Mouse (Mus musculus) kidney, postnatal 0 days (tissue): Measurements from ENCODE around the gene Pex11a. TPM values are rescaled to one million over a fixed set of nuclear protein-coding genes. Genes with fewer than 3 reads are reported as not detected.
"Not testable (repeated sequence)": the region's sequence is repeated elsewhere in the genome, so short reads cannot be mapped to it uniquely, and the experiment has no call there.

Experiments
- ATAC-seq: fragments of 200-750 bp; cut with Nextera tagmentation; replicated peaks from 2 replicates; pipeline ENCODE4 v1.8.0; 2017; ENCODE audit warnings: low read depth, moderate number of reproducible peaks, moderate TSS enrichment, moderate library complexity; ENCODE audit not compliant: low FRiP score
- DNase-seq: peaks from one replicate; pipeline ENCODE4 v3.0.0-alpha.2; 2016; ENCODE audit warnings: low spot score
- H3K27ac ChIP-seq: fragments of 300-500 bp; sonication (generic); 2 replicates; pipeline ENCODE4 v1.5.1; 2014; ENCODE audit warnings: mild to moderate bottlenecking
- H3K27me3 ChIP-seq: fragments of 300-500 bp; sonication (generic); 2 replicates; pipeline ENCODE4 v1.6.1; 2014; ENCODE audit warnings: low read length, mixed read lengths; ENCODE audit not compliant: insufficient read depth
- H3K36me3 ChIP-seq: fragments of 300-500 bp; sonication (generic); 2 replicates; pipeline ENCODE4 v1.6.1; 2014; ENCODE audit warnings: low read length, mixed read lengths; ENCODE audit not compliant: insufficient read depth
- H3K4me1 ChIP-seq: fragments of 300-500 bp; sonication (generic); replicated peaks from 2 replicates; pipeline ENCODE4 v1.6.1; 2014; ENCODE audit warnings: antibody characterized with exemption, low read length, mixed read lengths; ENCODE audit not compliant: insufficient read depth
- H3K4me2 ChIP-seq: fragments of 300-500 bp; sonication (generic); 2 replicates; pipeline ENCODE4 v1.6.1; 2014; ENCODE audit warnings: mild to moderate bottlenecking, low read length, moderate library complexity, mixed read lengths
- H3K4me3 ChIP-seq: fragments of 300-500 bp; sonication (generic); replicated peaks from 2 replicates; pipeline ENCODE4 v1.5.1; 2014; ENCODE audit warnings: low read depth, low read length
- H3K9ac ChIP-seq: fragments of 300-500 bp; sonication (generic); 2 replicates; pipeline ENCODE4 v1.6.1; 2014; ENCODE audit warnings: low read depth, low read length
- H3K9me3 ChIP-seq: fragments of 300-500 bp; sonication (generic); replicated peaks from 2 replicates; pipeline ENCODE4 v1.6.1; 2016; ENCODE audit warnings: low read length, inconsistent platforms, mixed read lengths
- CTCF ChIP-seq: IDR thresholded peaks from 2 replicates; pipeline ENCODE4 v1.5.1; 2016; ENCODE audit warnings: antibody characterized with exemption, low read depth, mild to moderate bottlenecking, moderate library complexity
- WGBS: fragments of 180-500 bp; shearing (Covaris S2); extraction: QIAGEN DNeasy Blood & Tissue Kit; methylation state at CpG from one replicate; pipeline ENCODE4 v1.1.7; 2014; 5-methylcytosine and 5-hydroxymethylcytosine counted together
- polyA plus RNA-seq: library from polyadenylated mRNA; unstranded; fragments of >200 nt; fragmentation: Nextera tagmentation; extraction: Ambion mirVana; gene quantifications from 2 replicates; pipeline ENCODE4 v1.2.1, GENCODE M21; 2015

Gene Pex11a
- 21.2 and 22.0 TPM in 2 replicates for polyA plus RNA-seq

DNA sequence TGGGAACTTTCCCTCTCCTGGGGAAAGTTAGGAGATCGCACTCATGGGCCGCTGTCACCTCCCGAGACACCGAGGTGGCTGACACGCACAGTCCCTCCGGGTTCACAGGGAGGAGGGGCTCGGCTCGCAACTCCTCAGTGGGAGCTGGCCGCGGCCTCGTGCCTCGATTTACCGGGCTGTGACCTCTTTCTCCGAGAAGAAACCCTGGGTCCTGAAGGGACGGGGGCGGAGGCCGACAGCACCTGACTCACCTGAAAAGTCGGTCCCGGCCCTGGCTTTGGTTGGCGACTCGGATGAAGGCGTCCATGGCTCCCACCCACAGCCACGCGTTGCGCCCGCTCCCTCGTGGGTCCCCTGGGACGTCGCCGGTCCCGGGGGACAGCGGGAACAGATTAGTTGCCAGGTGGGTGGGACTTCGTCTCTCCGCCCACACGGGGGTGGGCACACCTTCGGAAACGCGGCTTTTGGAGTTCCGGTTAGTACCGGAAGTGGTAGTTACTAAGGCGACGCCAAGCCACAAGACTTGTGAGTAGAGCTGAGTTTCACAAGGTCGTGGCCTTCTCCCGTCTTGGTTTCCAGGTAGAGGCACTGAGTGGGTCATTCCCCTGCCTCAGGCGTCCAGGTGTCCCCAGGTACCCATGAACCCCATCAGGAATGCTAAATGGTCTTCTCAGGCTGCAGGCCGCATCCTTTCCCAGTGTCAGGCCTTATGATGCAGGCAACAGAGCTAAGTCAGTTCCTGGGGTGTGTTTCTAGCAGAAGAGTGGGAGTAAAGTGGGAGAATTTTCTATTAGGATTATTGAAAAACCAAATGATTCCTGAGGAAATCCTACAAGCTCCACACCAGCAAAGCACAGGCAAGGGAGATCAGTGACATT, at the start of gene Pex11a, which contains the start of gene Wdr93:
TSS of gene Pex11a (minus strand) at position 473 of the 878 bp plus-strand sequence.
TSS of gene Wdr93 (plus strand) at position 505 of the 878 bp plus-strand sequence.
- H3K4me3 ChIP-seq, result peak within 1 kb of the TSS; percentile 60
- H3K4me1 ChIP-seq, result no peaks in the 10 kb centered on the region
- TF ChIP-seq CTCF, result no peak
- 3% methylated on average over 45 of the region's 46 CpGs for WGBS
- no peaks in the 10 kb centered on the region for H3K36me3 ChIP-seq
- ATAC-seq, result peak; percentile 88
- no peaks in the 10 kb centered on the region for H3K27me3 ChIP-seq
- H3K4me2 ChIP-seq, result peak within 1 kb of the TSS; percentile 95
- DNase-seq, result peak; percentile 85
- H3K27ac ChIP-seq, result no peak within 1 kb of the TSS; the same call in 1 of the 2 replicates
- no peaks in the 10 kb centered on the region for H3K9me3 ChIP-seq
- peak within 1 kb of the TSS; percentile 64 for H3K9ac ChIP-seq

DNA sequence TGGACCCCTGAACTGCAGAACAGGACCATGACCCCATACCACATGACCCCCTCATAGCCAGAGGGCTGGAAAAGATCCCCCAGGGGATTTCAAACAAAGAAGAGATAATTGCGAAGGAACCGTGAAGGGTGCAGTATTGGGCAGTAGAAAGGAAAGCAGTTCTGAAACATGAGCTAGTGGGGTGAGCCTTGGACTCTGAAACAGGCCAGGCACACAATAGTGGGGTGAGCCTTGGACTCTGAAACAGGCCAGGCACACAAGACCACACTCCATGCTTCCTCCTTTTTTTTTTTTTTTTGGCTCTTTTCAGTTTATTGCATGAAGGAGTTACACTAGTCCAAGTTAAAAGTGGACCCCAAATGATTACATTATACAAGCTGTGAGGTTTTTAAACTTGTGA, 46.9 kb upstream of the Pex11a start:
- H3K36me3 ChIP-seq, ATAC-seq, H3K27ac ChIP-seq, DNase-seq, H3K4me2 ChIP-seq, H3K9me3 ChIP-seq, H3K9ac ChIP-seq, H3K4me3 ChIP-seq: not testable (repeated sequence)
- H3K4me1 ChIP-seq, result peaks cover 12% of the 10 kb centered on the region
- H3K27me3 ChIP-seq, result peaks cover 25% of the 10 kb centered on the region
- 45% methylated on average over 2 of the region's 2 CpGs for WGBS

DNA sequence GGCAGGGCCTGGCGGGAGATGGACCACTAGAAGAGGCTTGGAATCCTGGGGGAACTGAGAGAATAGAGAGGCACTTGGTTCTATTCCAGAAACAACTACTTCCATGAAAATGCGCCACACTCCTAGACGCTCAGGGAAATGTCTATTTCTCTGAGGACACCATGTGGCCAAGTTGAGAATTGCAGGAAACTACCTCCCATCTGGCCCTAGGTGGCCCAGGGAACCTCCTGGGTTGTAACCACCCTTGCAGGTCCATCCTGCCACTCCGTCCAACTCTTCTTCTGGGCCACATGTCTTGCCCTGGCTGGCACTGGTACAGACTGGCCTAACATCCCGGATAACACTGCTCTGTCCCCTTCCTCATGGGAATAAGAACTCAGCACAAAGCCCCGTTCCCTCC, 43.4 kb upstream of the Pex11a start:
- peak; percentile 75 for TF ChIP-seq CTCF
- DNase-seq, result peak; percentile 85
- no peak overlapping the region for H3K4me2 ChIP-seq
- no peaks in the 10 kb centered on the region for H3K9me3 ChIP-seq
- 0 out of 2 replicates have a peak, but pooled peaks cover 5% of the 10 kb centered on the region for H3K27me3 ChIP-seq
- peak; percentile 62 for ATAC-seq
- WGBS, result 16% methylated on average over 6 of the region's 6 CpGs
- H3K27ac ChIP-seq, result no peak overlapping the region
- H3K36me3 ChIP-seq, result no peaks in the 10 kb centered on the region
- no peak overlapping the region for H3K4me3 ChIP-seq
- no peak overlapping the region for H3K9ac ChIP-seq
- no peaks in the 10 kb centered on the region for H3K4me1 ChIP-seq

DNA sequence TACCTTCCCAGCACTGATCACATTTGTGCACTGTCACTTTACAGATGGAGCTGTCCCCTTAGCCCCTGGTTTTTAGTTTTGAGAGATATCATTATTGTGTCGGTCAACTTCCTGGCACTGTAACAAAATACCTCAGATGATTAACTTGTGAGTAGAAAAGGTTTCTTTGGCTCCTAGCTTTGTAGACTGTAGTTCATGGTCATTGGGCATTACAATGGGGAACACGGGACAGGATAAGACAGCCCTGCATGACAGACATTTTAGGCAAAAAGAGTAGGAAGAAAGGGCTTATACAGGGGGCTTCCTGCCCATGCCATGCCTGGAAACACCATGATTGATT, 39.6 kb upstream of the Pex11a start:
- Histone ChIP-seq H3K9ac (no peak overlapping the region), H3K4me2 (no peak overlapping the region), H3K36me3 (no peaks in the 10 kb centered on the region), H3K4me1 (0 out of 2 replicates have a peak, but pooled peaks cover 5% of the 10 kb centered on the region), H3K9me3 (no peaks in the 10 kb centered on the region), H3K4me3 (no peak overlapping the region), H3K27me3 (no peaks in the 10 kb centered on the region), H3K27ac (no peak overlapping the region)
- DNase-seq, result no peak
- no peak for ATAC-seq
- TF ChIP-seq CTCF, result no peak
- WGBS, result 73% methylated on average over 2 of the region's 2 CpGs

DNA sequence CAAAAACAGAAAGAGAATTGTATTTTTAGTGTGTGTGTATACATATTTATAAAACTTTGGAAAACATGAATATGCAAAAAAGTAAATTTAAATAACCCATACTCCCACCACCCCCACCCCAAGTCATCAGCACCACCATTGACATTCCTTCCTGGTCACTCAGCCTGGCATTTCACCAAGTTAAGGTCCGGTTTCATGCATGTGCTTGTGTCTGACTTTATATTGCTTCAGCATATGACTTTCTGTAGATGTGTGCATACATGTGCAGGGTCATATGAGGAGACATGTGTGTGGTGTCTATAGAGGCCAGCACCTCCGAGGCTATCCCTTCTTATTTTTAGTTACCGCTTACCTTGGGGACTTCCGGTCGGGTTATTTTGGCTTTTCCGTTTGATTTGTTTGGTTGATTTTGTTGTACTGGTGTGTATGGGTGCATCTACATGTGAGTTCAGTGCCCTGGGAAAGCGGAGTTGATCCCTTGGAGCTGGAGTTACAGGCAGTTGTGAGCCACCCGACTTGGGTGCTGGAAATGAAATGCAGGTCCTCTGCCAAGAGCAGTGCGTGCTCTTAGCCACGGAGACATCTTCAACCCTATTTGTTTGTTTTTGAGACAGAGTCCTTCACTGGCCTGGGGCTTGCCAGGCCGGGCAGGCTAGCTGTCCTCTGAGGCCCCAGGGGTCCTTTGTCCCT, 39.0 kb upstream of the Pex11a start:
- Histone ChIP-seq H3K9me3 (no peaks in the 10 kb centered on the region), H3K27ac (no peak overlapping the region), H3K4me2 (no peak overlapping the region), H3K9ac (no peak overlapping the region), H3K4me1 (0 out of 2 replicates have a peak, but pooled peaks cover 5% of the 10 kb centered on the region), H3K36me3 (no peaks in the 10 kb centered on the region), H3K27me3 (no peaks in the 10 kb centered on the region), H3K4me3 (no peak overlapping the region)
- no peak for TF ChIP-seq CTCF
- DNase-seq (no peak), ATAC-seq (no peak)
- 79% methylated on average over 11 of the region's 11 CpGs for WGBS
